Mouse (Mus musculus): ENCODE results near the gene Tfeb. TPM values are rescaled to one million over a fixed set of nuclear protein-coding genes. Genes with fewer than 3 reads are reported as not detected.

The Tfeb gene
- polyA plus RNA-seq, 1 experiment: 51.1 TPM

DNA sequence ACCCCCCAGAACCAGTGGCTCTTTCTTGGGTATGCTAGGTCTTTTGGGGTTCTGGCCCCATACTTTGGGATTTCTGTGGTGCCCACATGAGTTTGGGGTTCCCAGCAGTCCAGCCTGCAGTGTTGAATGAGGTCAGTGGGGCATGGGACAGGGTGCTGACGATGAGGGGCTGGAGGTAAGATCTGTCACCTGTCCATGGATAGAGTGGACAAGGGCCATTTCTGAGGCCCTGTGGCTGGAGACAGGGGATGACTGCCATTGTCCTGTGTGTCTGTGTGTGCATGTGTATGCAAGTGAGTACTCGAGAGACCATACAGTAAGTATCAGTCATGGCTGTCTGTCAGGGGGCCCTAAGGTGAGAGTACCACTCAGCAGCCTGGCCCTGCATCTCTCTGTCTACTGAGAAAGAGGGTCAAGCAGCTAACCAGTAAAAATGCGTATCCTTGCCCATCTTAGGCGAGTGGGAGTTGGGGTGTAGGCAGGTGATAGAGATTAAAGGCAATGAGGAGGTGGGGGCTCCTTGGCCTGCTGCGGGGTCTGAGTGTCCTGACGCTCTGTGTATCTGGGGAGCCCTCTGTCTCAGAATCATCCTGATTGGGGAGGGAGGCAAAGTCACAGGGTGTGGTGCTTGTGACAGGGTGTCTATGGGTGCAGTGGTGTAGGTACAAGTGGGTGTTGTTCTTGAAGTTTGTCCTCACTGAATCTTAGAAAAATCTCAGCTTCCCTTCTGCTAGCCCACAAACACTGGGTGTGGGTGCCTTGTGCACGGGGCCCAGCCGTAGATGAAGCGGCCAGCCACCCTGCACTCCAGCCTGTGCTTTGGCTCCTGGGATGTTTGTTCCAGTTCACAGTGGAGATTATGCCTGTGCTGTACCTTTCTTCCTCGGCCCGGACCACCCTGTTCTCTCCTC lies 32.8 kb downstream of the Tfeb start:
- no peak overlapping the region for H3K4me3 ChIP-seq (replicated peaks; ENCODE audit: extremely low read depth, low read depth, low read length)
- WGBS: 76% methylated on average over 11 of the region's 11 CpGs
- TF ChIP-seq POLR2A (IDR thresholded peaks at IDR 0.05; ENCODE audit: borderline replicate concordance, extremely low read depth, low read depth, low read length) (peak; percentile 10; the same call in 1 of the 2 replicates), CTCF (IDR thresholded peaks at IDR 0.05; ENCODE audit: insufficient read depth, low read length) (no peak)
- peaks cover 17% of the 10 kb centered on the region for H3K4me1 ChIP-seq (ENCODE audit: control insufficient read depth, insufficient read depth, low read length)
- DNase-seq: no peak

DNA sequence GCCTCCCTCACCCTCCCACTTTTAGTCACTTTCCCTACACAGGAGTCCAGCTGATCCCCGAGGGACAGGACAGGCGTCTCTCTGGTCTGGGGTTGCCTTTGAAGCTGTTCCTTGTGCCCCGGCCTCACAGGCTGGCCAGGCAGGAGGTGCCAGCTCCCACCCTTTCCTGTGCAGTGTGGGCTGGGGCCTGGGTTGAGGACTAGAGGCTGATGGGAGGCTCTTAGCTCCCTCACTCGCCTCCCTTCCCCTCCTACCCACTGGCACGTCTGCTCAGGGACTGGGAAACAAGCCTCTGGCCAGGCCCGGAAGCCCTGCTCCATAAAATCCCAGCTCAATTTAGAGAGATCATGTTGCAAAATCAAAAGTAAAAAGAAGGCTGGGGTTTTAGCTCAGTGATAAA lies 36.8 kb downstream of the Tfeb start:
- TF ChIP-seq POLR2A (IDR thresholded peaks at IDR 0.05; ENCODE audit: borderline replicate concordance, extremely low read depth, low read depth, low read length): no peak
- no peak for DNase-seq
- 31% methylated on average over 6 of the region's 6 CpGs for WGBS

DNA sequence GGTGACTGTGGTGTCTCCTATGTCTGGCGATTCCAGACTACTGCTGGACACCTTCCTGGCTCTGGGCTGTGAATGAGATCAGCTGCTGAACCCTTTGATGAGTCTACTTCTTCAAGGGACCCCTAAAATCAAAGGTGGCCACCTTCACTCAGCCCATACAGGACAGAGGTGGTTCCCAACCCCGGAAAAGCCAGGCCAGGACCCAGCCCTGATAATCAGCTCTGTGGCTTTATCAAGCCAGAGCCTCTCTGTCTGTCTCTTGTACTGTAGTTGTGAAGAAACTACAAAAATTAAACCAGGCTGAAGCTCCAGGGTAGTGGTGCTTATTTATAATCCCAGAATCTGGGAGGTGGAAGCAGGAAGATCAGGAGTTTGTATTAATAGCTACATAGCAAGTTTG lies 40.3 kb downstream of the Tfeb start:
- Histone ChIP-seq H3K4me1 (ENCODE audit: control insufficient read depth, insufficient read depth, low read length) (peaks cover 3% of the 10 kb centered on the region; the same call in 1 of the 2 replicates), H3K4me3 (replicated peaks; ENCODE audit: extremely low read depth, low read depth, low read length) (no peak overlapping the region)
- no peak for TF ChIP-seq CTCF (IDR thresholded peaks at IDR 0.05; ENCODE audit: insufficient read depth, low read length)
- TF ChIP-seq POLR2A (IDR thresholded peaks at IDR 0.05; ENCODE audit: borderline replicate concordance, extremely low read depth, low read depth, low read length): no peak
- WGBS: 50% methylated on average over 2 of the region's 2 CpGs
- DNase-seq: no peak

More for the DNA sequence above, 36.8 kb downstream of the Tfeb start:
- Histone ChIP-seq H3K4me1 (ENCODE audit: control insufficient read depth, insufficient read depth, low read length) (peaks cover 3% of the 10 kb centered on the region; the same call in 1 of the 2 replicates), H3K4me3 (replicated peaks; ENCODE audit: extremely low read depth, low read depth, low read length) (no peak overlapping the region)

DNA sequence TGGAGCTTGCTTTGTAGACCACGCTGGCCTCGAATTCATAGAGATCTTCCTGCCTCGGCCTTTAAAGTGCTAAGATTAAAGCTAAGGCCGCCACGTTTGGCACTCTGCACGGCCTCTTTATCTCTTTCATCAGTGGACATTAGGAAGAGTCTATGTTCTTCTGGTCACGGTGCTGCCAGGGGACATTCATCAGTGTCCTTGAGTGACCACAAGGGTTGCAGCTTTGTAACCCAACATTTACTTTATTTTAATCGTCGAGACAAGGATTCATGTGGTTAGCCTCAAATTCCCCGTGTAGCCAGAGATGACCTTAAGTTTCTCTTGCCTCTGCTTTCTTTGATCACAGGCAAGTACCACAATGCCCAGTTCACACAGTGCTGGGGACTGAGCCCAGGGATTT lies 43.6 kb downstream of the Tfeb start:
- Histone ChIP-seq H3K4me1 (ENCODE audit: control insufficient read depth, insufficient read depth, low read length) (no peaks in the 10 kb centered on the region), H3K4me3 (replicated peaks; ENCODE audit: extremely low read depth, low read depth, low read length) (no peak overlapping the region)
- TF ChIP-seq POLR2A (IDR thresholded peaks at IDR 0.05; ENCODE audit: borderline replicate concordance, extremely low read depth, low read depth, low read length): no peak
- TF ChIP-seq CTCF (IDR thresholded peaks at IDR 0.05; ENCODE audit: insufficient read depth, low read length): no peak
- DNase-seq: no peak
- WGBS: 58% methylated on average over 10 of the region's 10 CpGs

DNA sequence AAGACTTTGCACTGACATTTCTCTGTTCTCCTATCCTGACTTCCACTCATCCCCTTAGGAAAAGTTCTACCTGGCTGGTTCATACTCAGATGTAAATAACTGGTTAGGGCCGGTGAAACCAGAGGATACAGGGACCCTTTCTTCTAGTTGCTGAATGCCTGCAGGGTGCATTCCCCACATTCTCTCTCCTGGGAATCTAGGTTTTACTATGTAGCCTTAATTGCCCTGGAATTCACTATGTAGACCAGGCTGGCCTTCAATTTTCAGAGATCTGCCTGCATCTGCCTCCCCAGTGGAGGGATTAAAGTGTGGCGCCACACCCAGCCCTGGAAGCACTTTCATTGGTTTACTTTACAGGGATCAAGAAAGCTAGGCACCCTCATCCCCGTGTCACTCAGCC lies 45.7 kb downstream of the Tfeb start:
- TF ChIP-seq CTCF (IDR thresholded peaks at IDR 0.05; ENCODE audit: insufficient read depth, low read length) (no peak), POLR2A (IDR thresholded peaks at IDR 0.05; ENCODE audit: borderline replicate concordance, extremely low read depth, low read depth, low read length) (no peak)
- 90% methylated on average over 3 of the region's 3 CpGs for WGBS

DNA sequence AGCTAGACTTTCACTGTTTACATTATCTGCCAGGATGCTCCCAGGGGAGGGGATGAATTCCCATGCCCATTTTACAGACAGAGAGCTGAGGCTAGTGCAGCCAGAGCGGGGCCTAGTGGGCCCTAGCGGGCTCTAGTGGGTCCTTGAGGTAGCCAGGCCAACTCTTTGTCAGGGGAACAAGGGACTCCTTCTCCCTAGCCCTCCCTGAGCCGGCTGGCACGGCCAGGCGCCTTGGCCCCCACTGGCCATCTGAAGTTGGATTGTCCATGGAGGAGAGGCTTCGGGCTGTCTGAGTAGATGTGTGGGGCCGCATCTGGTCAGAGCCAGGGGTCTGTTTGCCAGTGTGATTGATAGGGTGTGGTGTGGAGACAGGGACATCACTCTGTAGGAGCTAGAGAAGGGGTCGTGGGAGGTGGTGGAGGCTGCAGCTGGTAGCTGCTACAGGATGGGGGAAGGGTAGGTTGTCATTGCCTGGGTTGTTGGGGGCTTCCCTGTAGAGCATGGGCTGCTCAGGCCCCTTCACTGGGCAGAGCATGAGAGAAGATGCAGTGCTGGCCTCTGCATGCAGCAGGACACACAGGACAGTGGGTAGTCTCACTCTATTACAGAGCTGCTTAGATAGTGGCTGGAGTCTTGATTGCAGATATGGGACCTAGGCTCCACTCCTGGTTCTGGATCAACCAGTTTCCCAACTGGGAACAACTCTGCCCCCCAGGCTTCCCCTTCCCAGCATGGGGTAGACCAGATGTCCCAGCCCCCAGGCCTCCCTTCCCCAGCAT lies 46.8 kb downstream of the Tfeb start:
- 68% methylated on average over 8 of the region's 8 CpGs for WGBS
- H3K4me1 ChIP-seq (ENCODE audit: control insufficient read depth, insufficient read depth, low read length): no peaks in the 10 kb centered on the region
- TF ChIP-seq CTCF (IDR thresholded peaks at IDR 0.05; ENCODE audit: insufficient read depth, low read length) (no peak), POLR2A (IDR thresholded peaks at IDR 0.05; ENCODE audit: borderline replicate concordance, extremely low read depth, low read depth, low read length) (no peak)
- no peak overlapping the region for H3K4me3 ChIP-seq (replicated peaks; ENCODE audit: extremely low read depth, low read depth, low read length)
- no peak for DNase-seq

More for the DNA sequence above, 45.7 kb downstream of the Tfeb start:
- Histone ChIP-seq H3K4me1 (ENCODE audit: control insufficient read depth, insufficient read depth, low read length) (no peaks in the 10 kb centered on the region), H3K4me3 (replicated peaks; ENCODE audit: extremely low read depth, low read depth, low read length) (no peak overlapping the region)
- no peak for DNase-seq

DNA sequence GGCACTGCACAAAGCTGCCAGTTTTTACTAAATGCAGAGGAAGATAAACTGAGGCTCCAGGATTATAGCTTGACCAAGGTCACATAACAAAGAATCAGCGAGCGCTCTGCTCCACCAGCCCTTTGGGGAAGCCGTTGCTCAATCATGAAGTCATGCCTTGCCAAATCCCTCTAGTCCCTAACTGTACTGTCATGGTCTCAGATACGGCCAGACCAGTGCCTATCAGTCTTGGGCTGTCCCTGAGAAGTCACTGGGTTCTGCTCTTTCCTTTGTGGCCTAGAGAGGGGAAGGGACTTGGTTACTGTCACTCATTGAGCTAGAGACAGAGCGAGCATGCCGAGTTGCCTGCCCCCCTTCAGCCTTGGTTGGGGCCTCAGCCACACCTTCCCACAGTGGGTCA lies 47.6 kb downstream of the Tfeb start:
- H3K4me3 ChIP-seq (replicated peaks; ENCODE audit: extremely low read depth, low read depth, low read length): no peak overlapping the region
- WGBS: 65% methylated on average over 6 of the region's 6 CpGs
- H3K4me1 ChIP-seq (ENCODE audit: control insufficient read depth, insufficient read depth, low read length): no peaks in the 10 kb centered on the region
- DNase-seq: no peak
- no peak for TF ChIP-seq POLR2A (IDR thresholded peaks at IDR 0.05; ENCODE audit: borderline replicate concordance, extremely low read depth, low read depth, low read length)
- no peak for TF ChIP-seq CTCF (IDR thresholded peaks at IDR 0.05; ENCODE audit: insufficient read depth, low read length)

DNA sequence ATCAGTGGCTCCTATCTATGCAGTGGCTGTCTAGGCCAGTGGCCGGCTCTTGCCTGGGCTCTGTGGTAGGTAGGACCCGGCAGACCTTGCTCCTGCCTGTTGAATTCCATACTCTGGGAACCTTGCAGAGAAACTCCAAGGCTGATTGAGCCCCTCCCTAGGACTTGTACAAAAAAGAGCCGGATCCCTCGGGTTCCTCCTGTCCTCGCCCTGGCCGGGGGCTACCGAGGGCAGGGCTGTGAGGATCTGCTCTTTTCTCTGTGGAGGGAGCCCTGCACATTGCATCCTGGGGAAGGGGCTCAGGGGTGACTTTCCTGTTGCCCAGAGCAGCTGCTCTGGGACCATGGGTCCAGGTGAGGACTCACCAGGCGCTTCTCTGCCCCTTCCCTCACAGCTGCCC lies 50.8 kb downstream of the Tfeb start:
- Histone ChIP-seq H3K4me3 (replicated peaks; ENCODE audit: extremely low read depth, low read depth, low read length) (no peak overlapping the region), H3K4me1 (ENCODE audit: control insufficient read depth, insufficient read depth, low read length) (no peaks in the 10 kb centered on the region)
- TF ChIP-seq CTCF (IDR thresholded peaks at IDR 0.05; ENCODE audit: insufficient read depth, low read length): no peak
- TF ChIP-seq POLR2A (IDR thresholded peaks at IDR 0.05; ENCODE audit: borderline replicate concordance, extremely low read depth, low read depth, low read length): no peak
- 72% methylated on average over 8 of the region's 8 CpGs for WGBS
- no peak for DNase-seq

DNA sequence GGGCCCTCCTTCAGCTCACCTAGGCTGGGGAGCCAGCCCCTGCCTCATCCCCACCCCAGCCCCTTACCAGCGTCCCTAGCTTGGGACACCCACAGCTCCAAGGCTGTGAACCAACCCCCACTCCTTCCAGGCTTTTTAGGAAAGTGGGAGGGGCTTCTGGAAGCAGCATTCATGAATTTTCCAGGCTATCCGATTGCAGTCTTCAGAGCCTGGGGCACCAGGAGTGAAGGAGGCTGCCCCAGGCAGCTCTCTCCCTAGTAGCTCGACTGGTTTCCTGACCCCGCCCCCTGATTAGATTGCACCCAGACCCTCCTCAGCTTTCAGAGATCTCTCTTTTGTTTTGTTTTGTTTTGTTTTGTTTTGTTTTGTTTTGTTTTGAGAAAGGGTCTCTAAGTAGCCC lies 51.5 kb downstream of the Tfeb start:
- no peak for TF ChIP-seq POLR2A (IDR thresholded peaks at IDR 0.05; ENCODE audit: borderline replicate concordance, extremely low read depth, low read depth, low read length)
- no peak for TF ChIP-seq CTCF (IDR thresholded peaks at IDR 0.05; ENCODE audit: insufficient read depth, low read length)
- no peak for DNase-seq
- WGBS: 43% methylated on average over 4 of the region's 4 CpGs
- no peak overlapping the region for H3K4me3 ChIP-seq (replicated peaks; ENCODE audit: extremely low read depth, low read depth, low read length)
- H3K4me1 ChIP-seq (ENCODE audit: control insufficient read depth, insufficient read depth, low read length): no peaks in the 10 kb centered on the region
